Mouse (Mus musculus): Measurements from ENCODE around the gene Lcp2. TPM values are rescaled to one million over a fixed set of nuclear protein-coding genes. Genes with fewer than 3 reads are reported as not detected.
A peak's percentile ranks its signal among the peaks of the same experiment; 100 is the strongest.

The Lcp2 gene
- polyA plus RNA-seq, 1 experiment, result 53.6 TPM

DNA sequence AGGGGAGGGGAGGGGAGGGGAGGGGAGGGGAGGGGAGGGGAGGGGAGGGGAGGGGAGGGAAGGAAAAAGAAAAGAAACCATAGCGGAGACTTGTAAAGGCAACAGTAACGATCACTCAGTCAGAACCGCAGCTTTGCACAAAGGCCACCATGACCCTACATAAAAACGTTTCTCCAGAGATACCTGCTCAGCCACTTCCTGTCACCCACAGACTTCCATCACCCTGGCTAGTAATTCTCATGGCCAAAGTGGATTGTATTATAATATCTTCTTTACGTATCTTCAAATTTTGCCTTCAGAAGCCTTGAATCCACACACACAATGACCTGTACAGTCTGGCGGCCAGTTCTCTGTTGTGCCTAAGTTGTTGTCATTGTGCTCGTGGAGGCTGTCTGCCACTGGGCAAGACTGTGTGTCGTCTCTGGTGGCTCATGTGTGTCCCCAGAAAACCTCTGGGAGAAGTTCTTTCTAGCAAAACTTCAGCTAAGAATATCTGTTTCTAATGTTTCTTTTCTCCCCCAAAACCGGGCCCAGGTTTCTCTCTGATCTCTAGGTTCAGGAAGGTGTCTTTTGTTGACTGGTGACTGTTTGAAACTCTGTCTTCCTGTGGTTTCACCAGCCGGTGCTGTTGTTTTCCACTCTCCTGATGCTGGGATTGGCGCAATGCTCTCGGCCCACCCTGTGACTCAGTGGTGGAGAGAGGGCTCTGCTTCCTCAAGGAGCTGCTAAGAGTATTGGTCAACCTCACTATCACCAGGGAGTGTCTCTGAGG lies 37.2 kb upstream of the Lcp2 start:
- TF ChIP-seq POLR2A (IDR thresholded peaks at IDR 0.05; ENCODE audit: borderline replicate concordance, control insufficient read depth, low read depth, low read length) (no peak), CTCF (IDR thresholded peaks at IDR 0.05; ENCODE audit: control insufficient read depth, insufficient read depth, low read length) (no peak)
- Histone ChIP-seq H3K27ac (ENCODE audit: control insufficient read depth, insufficient read depth, low read depth, low read length, poor library complexity) (peak overlapping the region; percentile 81), H3K4me1 (ENCODE audit: control insufficient read depth, insufficient read depth, low read length) (peaks cover 1% of the 10 kb centered on the region; the same call in 1 of the 2 replicates), H3K4me3 (replicated peaks; ENCODE audit: control insufficient read depth, low read depth, low read length) (no peak overlapping the region)
- WGBS, result 20% methylated on average over 12 of the region's 12 CpGs

GRCm38 (mm10) chr11:34010133-34010858 lies 36.4 kb upstream of the Lcp2 start:
- H3K27ac ChIP-seq (ENCODE audit: control insufficient read depth, insufficient read depth, low read depth, low read length, poor library complexity), result peak overlapping the region; percentile 81
- 30% methylated on average over 7 of the region's 7 CpGs for WGBS
- no peak for TF ChIP-seq CTCF (IDR thresholded peaks at IDR 0.05; ENCODE audit: control insufficient read depth, insufficient read depth, low read length)
- no peak for TF ChIP-seq POLR2A (IDR thresholded peaks at IDR 0.05; ENCODE audit: borderline replicate concordance, control insufficient read depth, low read depth, low read length)
- peaks cover 1% of the 10 kb centered on the region; the same call in 1 of the 2 replicates for H3K4me1 ChIP-seq (ENCODE audit: control insufficient read depth, insufficient read depth, low read length)
- H3K4me3 ChIP-seq (replicated peaks; ENCODE audit: control insufficient read depth, low read depth, low read length), result no peak overlapping the region

- Histone ChIP-seq H3K4me3 (replicated peaks; ENCODE audit: control insufficient read depth, low read depth, low read length) (no peak overlapping the region), H3K27ac (ENCODE audit: control insufficient read depth, insufficient read depth, low read depth, low read length, poor library complexity) (peak overlapping the region; percentile 29; the same call in 1 of the 2 replicates), H3K4me1 (ENCODE audit: control insufficient read depth, insufficient read depth, low read length) (peaks cover 1% of the 10 kb centered on the region; the same call in 1 of the 2 replicates)
- WGBS, result 13% methylated on average over 4 of the region's 4 CpGs
- TF ChIP-seq CTCF (IDR thresholded peaks at IDR 0.05; ENCODE audit: control insufficient read depth, insufficient read depth, low read length) (no peak), POLR2A (IDR thresholded peaks at IDR 0.05; ENCODE audit: borderline replicate concordance, control insufficient read depth, low read depth, low read length) (no peak)
Observed at GRCm38 (mm10) chr11:34010859-34011172, 35.9 kb upstream of the Lcp2 start.

DNA sequence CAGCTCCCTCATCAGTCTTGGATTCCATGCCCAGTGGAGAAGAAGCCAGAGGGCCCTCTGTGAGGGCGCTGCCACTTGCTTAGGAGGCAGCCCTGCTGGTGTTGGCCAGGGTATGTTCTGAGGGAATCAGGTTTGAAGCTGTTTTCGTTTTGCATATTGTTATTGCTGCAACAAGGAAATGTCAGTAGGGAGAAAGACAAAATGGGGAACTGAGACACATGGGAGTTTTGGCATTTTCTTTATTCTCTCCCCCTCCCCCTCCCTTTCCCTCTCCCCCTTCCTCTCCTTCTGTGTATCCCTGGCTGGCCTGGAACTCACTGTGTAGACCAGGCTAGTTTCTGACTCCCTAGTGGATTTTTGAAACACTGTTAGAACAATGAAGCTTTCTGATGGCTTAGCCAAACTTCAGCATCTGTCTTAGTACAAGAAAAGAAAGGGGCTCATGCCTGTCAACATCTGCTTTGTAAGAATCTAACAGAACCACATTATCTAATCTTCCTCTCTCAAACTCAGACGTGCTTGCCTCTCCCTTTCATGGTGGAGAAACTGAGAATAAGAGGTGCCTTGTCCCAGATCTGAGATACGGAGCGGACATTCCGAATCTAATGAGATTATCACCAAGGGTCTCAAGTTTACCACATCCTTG lies 34.6 kb upstream of the Lcp2 start:
- Histone ChIP-seq H3K27ac (ENCODE audit: control insufficient read depth, insufficient read depth, low read depth, low read length, poor library complexity) (peak overlapping the region; percentile 72), H3K4me1 (ENCODE audit: control insufficient read depth, insufficient read depth, low read length) (peaks cover 1% of the 10 kb centered on the region; the same call in 1 of the 2 replicates), H3K4me3 (replicated peaks; ENCODE audit: control insufficient read depth, low read depth, low read length) (no peak overlapping the region)
- TF ChIP-seq CTCF (IDR thresholded peaks at IDR 0.05; ENCODE audit: control insufficient read depth, insufficient read depth, low read length), result no peak
- TF ChIP-seq POLR2A (IDR thresholded peaks at IDR 0.05; ENCODE audit: borderline replicate concordance, control insufficient read depth, low read depth, low read length), result no peak
- WGBS, result 55% methylated on average over 6 of the region's 6 CpGs

GRCm38 (mm10) chr11:34025091-34025490 lies 21.6 kb upstream of the Lcp2 start:
- Histone ChIP-seq H3K4me1 (ENCODE audit: control insufficient read depth, insufficient read depth, low read length) (no peaks in the 10 kb centered on the region; the same call in 1 of the 2 replicates), H3K27ac (ENCODE audit: control insufficient read depth, insufficient read depth, low read depth, low read length, poor library complexity) (no peak overlapping the region), H3K4me3 (replicated peaks; ENCODE audit: control insufficient read depth, low read depth, low read length) (no peak overlapping the region)
- no peak for TF ChIP-seq POLR2A (IDR thresholded peaks at IDR 0.05; ENCODE audit: borderline replicate concordance, control insufficient read depth, low read depth, low read length)
- TF ChIP-seq CTCF (IDR thresholded peaks at IDR 0.05; ENCODE audit: control insufficient read depth, insufficient read depth, low read length), result no peak
- WGBS, result 27% methylated on average over 1 of the region's 1 CpGs

- TF ChIP-seq POLR2A (IDR thresholded peaks at IDR 0.05; ENCODE audit: borderline replicate concordance, control insufficient read depth, low read depth, low read length) (no peak), CTCF (IDR thresholded peaks at IDR 0.05; ENCODE audit: control insufficient read depth, insufficient read depth, low read length) (no peak)
- Histone ChIP-seq H3K4me1 (ENCODE audit: control insufficient read depth, insufficient read depth, low read length) (peaks cover 10% of the 10 kb centered on the region), H3K27ac (ENCODE audit: control insufficient read depth, insufficient read depth, low read depth, low read length, poor library complexity) (no peak overlapping the region), H3K4me3 (replicated peaks; ENCODE audit: control insufficient read depth, low read depth, low read length) (no peak overlapping the region)
- 79% methylated on average over 5 of the region's 5 CpGs for WGBS
Observed at GRCm38 (mm10) chr11:34029658-34030057, 17.1 kb upstream of the Lcp2 start.

DNA sequence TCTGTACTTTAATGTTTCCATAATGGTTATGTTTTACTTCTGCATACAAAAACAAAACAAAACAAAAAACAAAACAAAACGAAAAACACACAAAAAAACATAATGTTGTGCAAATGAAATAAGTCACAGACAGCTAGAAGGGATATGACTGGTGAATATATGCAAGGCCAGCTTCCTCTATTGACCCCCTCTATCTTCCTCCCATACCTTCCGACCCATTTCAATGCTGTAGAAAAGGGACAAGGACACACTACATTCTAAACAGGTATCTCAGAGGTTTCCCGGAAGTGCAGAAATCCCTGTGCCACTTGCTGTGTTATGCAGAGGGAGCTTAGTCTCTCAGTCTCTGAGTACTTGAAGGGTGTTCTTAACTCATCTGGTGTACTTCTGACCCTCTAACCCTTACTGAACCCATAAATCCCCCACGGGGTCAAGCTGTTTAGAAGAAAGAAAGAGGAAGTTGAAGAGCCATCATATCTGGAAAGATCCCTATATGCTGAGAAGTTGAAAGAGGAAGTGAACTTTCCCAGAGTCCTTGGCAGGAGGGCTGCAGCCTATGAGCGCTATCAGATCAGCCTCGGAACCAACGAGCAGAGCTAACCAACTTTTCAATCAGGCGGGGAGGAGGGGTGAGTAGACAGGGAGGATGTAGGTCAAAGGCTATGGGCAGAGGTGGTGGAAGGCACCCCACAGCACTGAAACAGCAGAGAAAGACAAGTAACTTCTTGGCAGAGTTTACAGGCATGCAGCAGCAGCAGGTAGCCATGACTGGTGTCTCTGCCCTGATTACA lies 15.5 kb upstream of the Lcp2 start:
- H3K27ac ChIP-seq (ENCODE audit: control insufficient read depth, insufficient read depth, low read depth, low read length, poor library complexity), result peak overlapping the region; percentile 32
- H3K4me1 ChIP-seq (ENCODE audit: control insufficient read depth, insufficient read depth, low read length), result peaks cover 13% of the 10 kb centered on the region
- peak overlapping the region; percentile 10 for H3K4me3 ChIP-seq (replicated peaks; ENCODE audit: control insufficient read depth, low read depth, low read length)
- 12% methylated on average over 8 of the region's 8 CpGs for WGBS
- TF ChIP-seq CTCF (IDR thresholded peaks at IDR 0.05; ENCODE audit: control insufficient read depth, insufficient read depth, low read length), result no peak; the same call in 1 of the 2 replicates
- no peak for TF ChIP-seq POLR2A (IDR thresholded peaks at IDR 0.05; ENCODE audit: borderline replicate concordance, control insufficient read depth, low read depth, low read length)

All from bone marrow, adult 2 months (tissue).